Mouse (Mus musculus) neutrophil, adult 65 days (primary cell): Measurements from ENCODE around the gene Taar7f. TPM values are rescaled to one million over a fixed set of nuclear protein-coding genes. Genes with fewer than 3 reads are reported as not detected.

Experiments
- total RNA-seq: library from RNA; stranded (reverse); gene quantifications from 2 replicates; pipeline ENCODE4 v1.2.4, GENCODE M21; 2023

Gene Taar7f
- not detected in 2 replicates for total RNA-seq

DNA sequence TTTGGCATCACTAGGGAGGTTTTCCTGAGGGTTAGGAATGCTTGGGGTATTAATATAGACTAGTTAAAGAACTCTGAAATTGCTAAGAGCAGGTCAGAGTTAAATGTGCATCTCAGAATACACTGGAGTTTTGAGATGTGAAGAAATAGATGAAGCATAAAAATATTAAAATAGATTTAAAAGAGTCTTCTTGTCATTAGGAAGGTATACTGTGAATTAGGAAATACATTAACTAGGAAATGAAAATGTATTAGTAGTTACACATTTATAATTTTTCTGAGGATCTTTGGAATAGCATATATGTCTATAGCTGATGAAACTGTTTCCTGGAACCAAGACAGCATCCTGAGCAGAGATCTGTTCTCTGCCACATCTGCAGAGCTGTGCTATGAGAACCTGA lies at the start of gene Taar7f:
Gene Taar7f (plus strand): TSS at position 301 of the 400 bp plus-strand sequence.

DNA sequence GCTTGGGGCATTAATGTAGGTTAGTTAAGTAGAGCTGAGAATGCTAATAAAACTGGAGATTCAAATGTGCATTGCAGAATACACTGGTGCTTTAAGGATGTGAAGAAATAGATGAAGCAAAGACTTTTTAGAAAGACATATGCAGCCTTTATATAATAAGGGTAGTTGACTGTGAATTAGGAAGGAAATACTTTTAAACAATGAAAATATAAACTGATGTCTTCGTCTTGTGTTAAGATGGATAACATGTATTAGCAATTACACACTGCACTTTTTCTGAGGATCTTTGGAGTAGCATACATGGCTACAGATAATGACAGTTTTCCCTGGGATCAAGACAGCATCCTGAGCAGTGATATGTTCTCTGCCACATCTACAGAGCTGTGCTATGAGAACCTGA lies 49.7 kb upstream of the Taar7f start, which contains the start of gene Taar7b:
Gene Taar7b (plus strand): TSS at position 301 of the 400 bp plus-strand sequence.

DNA sequence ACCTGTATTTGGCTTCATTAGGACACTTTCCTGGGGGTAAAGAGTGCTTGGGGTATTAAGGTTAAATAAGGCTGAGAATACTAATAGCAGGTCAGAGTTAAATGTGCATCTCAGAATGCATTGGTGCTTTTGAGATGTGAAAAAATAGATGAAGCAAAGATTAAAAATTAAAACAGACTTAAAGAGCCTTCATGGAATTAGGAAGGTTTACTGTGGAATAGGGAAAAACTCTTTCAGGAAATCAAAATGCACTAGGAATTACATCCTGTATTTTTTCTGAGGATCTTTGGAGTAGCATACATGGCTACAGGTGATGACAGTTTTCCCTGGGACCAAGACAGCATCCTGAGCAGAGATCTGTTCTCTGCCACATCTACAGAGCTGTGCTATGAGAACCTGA lies 22.4 kb upstream of the Taar7f start, which contains the start of gene Taar7d:
Gene Taar7d (plus strand): TSS at position 301 of the 400 bp plus-strand sequence.

DNA sequence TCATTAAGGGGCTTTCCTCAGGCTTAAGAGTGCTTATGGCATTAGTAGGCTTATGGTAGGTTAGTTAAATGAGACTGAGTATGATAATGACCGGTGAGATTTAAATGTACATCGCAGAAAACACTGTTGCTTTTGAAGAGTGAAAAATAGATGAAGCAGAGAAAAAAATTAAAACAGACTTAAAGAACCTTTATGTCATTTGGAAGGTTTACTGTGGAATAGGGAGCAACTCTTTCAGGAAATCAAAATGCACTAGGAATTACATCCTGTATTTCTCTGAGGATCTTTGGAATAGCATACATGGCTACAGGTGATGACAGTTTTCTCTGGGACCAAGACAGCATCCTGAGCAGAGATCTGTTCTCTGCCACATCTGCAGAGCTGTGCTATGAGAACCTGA lies 12.0 kb upstream of the Taar7f start, which contains the start of gene Taar7e:
Gene Taar7e (plus strand): TSS at position 301 of the 400 bp plus-strand sequence.

DNA sequence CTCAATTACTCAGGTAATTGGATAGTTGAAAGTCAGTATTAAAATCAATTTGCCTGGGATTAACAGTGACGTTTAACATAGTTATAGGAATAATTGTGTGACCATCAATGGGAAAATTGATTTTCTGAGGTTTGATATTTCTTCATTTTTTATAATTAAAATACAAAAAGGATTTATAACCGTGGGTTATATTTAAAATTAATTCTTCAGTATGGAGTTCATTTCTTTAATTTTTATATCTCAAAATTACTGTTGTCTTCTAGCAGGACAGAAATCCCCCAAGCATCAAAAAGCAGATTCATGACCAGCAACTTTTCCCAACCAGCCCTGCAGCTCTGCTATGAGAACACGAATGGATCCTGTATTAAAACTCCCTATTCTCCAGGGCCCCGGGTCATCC lies 26.9 kb downstream of the Taar7f start, which contains the start of gene Taar8a:
Gene Taar8a (plus strand): TSS at position 301 of the 400 bp plus-strand sequence.

DNA sequence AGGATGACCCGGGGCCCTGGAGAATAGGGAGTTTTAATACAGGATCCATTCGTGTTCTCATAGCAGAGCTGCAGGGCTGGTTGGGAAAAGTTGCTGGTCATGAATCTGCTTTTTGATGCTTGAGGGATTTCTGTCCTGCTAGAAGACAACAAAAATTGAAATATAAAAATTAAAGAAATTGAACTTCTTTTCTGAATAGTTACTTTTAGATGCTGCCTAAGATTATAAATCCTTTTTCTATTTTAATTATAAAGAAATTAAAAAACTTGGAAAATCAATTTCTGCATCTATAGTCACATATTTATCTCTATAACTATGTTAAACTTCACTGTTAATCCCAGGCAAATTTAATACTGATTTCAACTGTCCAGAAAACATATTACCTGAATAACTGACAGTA lies 42.9 kb downstream of the Taar7f start, which contains the start of gene Taar8b:
Gene Taar8b (minus strand): TSS at position 101 of the 400 bp plus-strand sequence.

Other genes with a start within 250 kb of the Taar7f start
- 42.8 and 50.9 TPM in 2 replicates for gene Vnn3, start 198.0 kb upstream of the Taar7f start, total RNA-seq
- gene Vnn1, start 154.8 kb upstream of the Taar7f start, total RNA-seq: not detected in 2 replicates
- gene Taar1, start 129.2 kb upstream of the Taar7f start, total RNA-seq: not detected in 2 replicates
- not detected in 2 replicates for gene Taar2, start 110.9 kb upstream of the Taar7f start, total RNA-seq
- gene Taar3, start 100.0 kb upstream of the Taar7f start, total RNA-seq: not detected in 2 replicates
- gene Taar4, start 89.0 kb upstream of the Taar7f start, total RNA-seq: not detected in 2 replicates
- not detected in 2 replicates for gene Taar5, start 78.8 kb upstream of the Taar7f start, total RNA-seq
- not detected in 2 replicates for gene Taar6, start 63.9 kb upstream of the Taar7f start, total RNA-seq
- gene Taar7a, start 56.0 kb upstream of the Taar7f start, total RNA-seq: not detected in 2 replicates
- gene Taar7b, start 49.6 kb upstream of the Taar7f start, total RNA-seq: not detected in 2 replicates
- not detected in 2 replicates for gene Taar7d, start 22.3 kb upstream of the Taar7f start, total RNA-seq
- gene Taar7e, start 11.9 kb upstream of the Taar7f start, total RNA-seq: not detected in 2 replicates
- not detected in 2 replicates for gene Taar8a, start 27.0 kb downstream of the Taar7f start, total RNA-seq
- gene Taar8b, start 42.8 kb downstream of the Taar7f start, total RNA-seq: not detected in 2 replicates
- gene Taar8c, start 52.4 kb downstream of the Taar7f start, total RNA-seq: not detected in 2 replicates
- not detected in 2 replicates for gene Taar9, start 60.0 kb downstream of the Taar7f start, total RNA-seq
- gene Stx7, start 99.8 kb downstream of the Taar7f start, total RNA-seq: 82.1 and 86.0 TPM in 2 replicates
- gene Moxd1, start 174.0 kb downstream of the Taar7f start, total RNA-seq: not detected in 2 replicates